Mouse (Mus musculus): Measurements from ENCODE around the gene Asap2. TPM values are rescaled to one million over a fixed set of nuclear protein-coding genes. Genes with fewer than 3 reads are reported as not detected.

Gene Asap2
- polyA plus RNA-seq, 1 experiment from 2014 or later, result 7.6 TPM

DNA sequence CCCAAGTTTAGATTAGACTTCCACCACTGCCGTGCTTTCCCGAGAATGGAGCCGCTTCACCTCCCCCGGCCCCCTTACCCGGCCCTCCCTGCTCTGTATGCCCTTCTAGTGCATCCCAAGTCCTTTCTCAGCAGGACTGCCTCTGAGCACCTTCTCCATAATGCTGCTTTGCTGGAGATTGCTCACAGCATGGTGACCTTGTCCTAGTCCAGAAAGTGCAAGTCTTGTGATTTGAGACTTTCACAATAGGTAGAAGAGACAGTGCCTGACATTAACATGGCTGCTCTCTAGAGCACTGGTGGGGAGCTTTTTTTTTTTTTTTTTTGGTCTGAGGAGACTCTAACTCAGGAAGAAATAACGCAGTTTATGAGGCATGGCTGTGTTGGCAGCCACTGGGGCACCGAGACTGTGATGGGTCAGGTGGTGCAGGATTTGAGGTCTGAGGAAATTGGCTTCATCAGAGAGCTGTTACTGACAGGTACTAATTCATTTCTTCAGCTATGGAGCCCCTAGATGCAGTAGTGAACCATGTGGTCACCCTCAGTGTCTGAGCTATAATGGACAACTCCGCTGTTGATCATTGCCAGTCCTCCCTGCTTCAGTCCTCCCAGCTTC lies 224.4 kb downstream of the Asap2 start:
- H3K4me3 ChIP-seq (ENCODE audit: control insufficient read depth in 1 of 2, insufficient read depth in 1 of 2, low read depth in 1 of 2, low read length in 2 of 2), result no peak overlapping the region
- no peaks in the 10 kb centered on the region; a peak in 1 of 4 replicates for H3K4me1 ChIP-seq (ENCODE audit: control insufficient read depth in 2 of 2, insufficient read depth in 2 of 2, low read length in 2 of 2)
- no peaks in the 10 kb centered on the region for H3K9me3 ChIP-seq (ENCODE audit: control insufficient read depth, low read length)
- no peak overlapping the region for H3K9ac ChIP-seq (ENCODE audit: low read length)
- no peak for ATAC-seq (ENCODE audit: insufficient number of reproducible peaks, insufficient read depth, low FRiP score, low read depth)
- H3K36me3 ChIP-seq (ENCODE audit: control insufficient read depth, insufficient read depth, low read length), result peaks cover 42% of the 10 kb centered on the region
- WGBS, result 84% methylated on average over 8 of the region's 8 CpGs
- no peak overlapping the region for H3K27ac ChIP-seq (replicated peaks in 1 of 2; ENCODE audit: control insufficient read depth in 1 of 2, insufficient read depth in 1 of 2, low read depth in 2 of 2, low read length in 2 of 2)
- H3K4me2 ChIP-seq (ENCODE audit: low read length), result no peak overlapping the region
- no peaks in the 10 kb centered on the region for H3K27me3 ChIP-seq (ENCODE audit: control insufficient read depth, insufficient read depth, low read length)

DNA sequence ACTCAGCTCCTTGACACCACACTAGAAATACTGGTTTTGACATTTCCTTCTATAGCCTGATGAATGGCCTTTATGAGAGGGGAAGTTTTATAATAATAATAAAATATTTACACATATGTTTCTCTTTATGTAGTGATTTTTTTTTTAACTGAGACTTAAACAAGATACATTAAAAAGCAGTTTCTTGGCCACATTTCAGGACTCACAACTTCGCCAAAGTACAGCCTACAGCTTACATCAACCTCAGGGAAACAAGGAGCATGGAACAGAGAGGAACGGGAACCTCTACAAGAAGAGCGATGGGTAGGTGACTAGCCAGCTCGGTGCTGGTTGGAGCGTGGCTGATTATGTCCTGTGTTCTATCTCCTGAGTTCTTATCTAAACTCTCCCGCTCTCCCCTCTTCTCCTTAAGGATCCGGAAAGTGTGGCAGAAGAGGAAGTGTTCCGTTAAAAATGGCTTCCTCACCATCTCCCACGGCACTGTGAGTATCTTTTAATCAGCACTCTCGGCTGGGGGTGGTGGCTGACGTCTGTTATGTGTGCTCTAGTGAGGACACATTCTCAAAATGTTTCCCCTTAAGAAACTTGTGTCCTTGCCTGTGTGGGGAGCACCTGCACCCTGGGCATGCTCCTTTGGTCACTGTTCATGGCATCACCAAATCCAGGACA lies 227.7 kb downstream of the Asap2 start:
- WGBS, result 36% methylated on average over 11 of the region's 11 CpGs
- Histone ChIP-seq H3K4me3 (ENCODE audit: control insufficient read depth in 1 of 2, insufficient read depth in 1 of 2, low read depth in 1 of 2, low read length in 2 of 2) (no peak overlapping the region), H3K9ac (ENCODE audit: low read length) (no peak overlapping the region), H3K36me3 (ENCODE audit: control insufficient read depth, insufficient read depth, low read length) (peaks cover 47% of the 10 kb centered on the region), H3K4me1 (ENCODE audit: control insufficient read depth in 2 of 2, insufficient read depth in 2 of 2, low read length in 2 of 2) (no peaks in the 10 kb centered on the region; a peak in 1 of 4 replicates), H3K9me3 (ENCODE audit: control insufficient read depth, low read length) (no peaks in the 10 kb centered on the region), H3K4me2 (ENCODE audit: low read length) (no peak overlapping the region), H3K27ac (replicated peaks in 1 of 2; ENCODE audit: control insufficient read depth in 1 of 2, insufficient read depth in 1 of 2, low read depth in 2 of 2, low read length in 2 of 2) (no peak overlapping the region), H3K27me3 (ENCODE audit: control insufficient read depth, insufficient read depth, low read length) (no peaks in the 10 kb centered on the region)
- no peak for ATAC-seq (ENCODE audit: insufficient number of reproducible peaks, insufficient read depth, low FRiP score, low read depth)

DNA sequence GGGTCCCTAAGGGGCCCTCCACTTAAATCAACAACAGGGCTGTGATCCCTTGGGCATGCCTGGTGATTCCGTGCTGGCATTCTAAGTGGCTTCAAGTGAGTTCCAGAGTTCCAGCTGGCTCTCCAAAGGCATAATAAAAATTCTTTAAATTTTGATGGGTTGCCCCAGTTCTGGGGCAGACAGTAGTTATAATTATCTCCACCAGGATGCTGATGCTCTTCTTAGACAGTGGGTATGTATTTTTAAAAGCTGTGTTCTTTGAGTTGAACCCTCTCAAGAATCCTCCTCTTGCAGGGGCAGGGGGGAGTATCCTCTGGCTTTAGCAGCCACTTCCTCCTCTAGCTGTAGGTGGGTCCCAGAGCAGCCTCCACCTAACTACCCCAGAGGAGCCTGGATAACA lies 230.3 kb downstream of the Asap2 start:
- peaks cover 48% of the 10 kb centered on the region for H3K36me3 ChIP-seq (ENCODE audit: control insufficient read depth, insufficient read depth, low read length)
- no peaks in the 10 kb centered on the region for H3K9me3 ChIP-seq (ENCODE audit: control insufficient read depth, low read length)
- WGBS, result 48% methylated on average over 1 of the region's 1 CpGs

DNA sequence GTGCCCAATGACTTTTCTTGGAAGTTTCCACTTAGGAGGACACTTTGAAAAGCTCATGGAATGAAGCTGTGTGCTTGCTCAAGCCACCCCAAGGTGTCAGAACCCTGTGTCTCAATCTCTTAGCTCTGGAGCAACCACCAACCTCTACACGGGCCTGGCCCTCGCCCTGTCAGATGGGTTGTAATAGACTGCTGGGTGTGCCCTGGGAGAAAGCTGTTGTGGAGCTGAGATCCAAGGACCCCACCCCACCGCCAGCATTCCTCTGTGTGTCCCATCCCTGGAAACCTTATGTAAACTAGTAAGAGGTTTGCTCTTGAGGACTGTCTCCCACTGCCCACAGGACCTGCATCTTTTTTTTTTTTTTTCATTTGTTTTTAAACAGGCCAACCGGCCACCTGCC lies 233.7 kb downstream of the Asap2 start:
- Histone ChIP-seq H3K27me3 (ENCODE audit: control insufficient read depth, insufficient read depth, low read length) (no peaks in the 10 kb centered on the region), H3K36me3 (ENCODE audit: control insufficient read depth, insufficient read depth, low read length) (peaks cover 31% of the 10 kb centered on the region; the same call in 1 of the 2 replicates), H3K4me1 (ENCODE audit: control insufficient read depth in 2 of 2, insufficient read depth in 2 of 2, low read length in 2 of 2) (peaks cover 16 to 23% of the 10 kb centered on the region in 2 experiments), H3K4me2 (ENCODE audit: low read length) (no peak overlapping the region), H3K4me3 (ENCODE audit: control insufficient read depth in 1 of 2, insufficient read depth in 1 of 2, low read depth in 1 of 2, low read length in 2 of 2) (no peak overlapping the region), H3K9me3 (ENCODE audit: control insufficient read depth, low read length) (no peaks in the 10 kb centered on the region), H3K9ac (ENCODE audit: low read length) (no peak overlapping the region), H3K27ac (replicated peaks in 1 of 2; ENCODE audit: control insufficient read depth in 1 of 2, insufficient read depth in 1 of 2, low read depth in 2 of 2, low read length in 2 of 2) (no peak overlapping the region)
- WGBS, result 83% methylated on average over 4 of the region's 4 CpGs
- no peak for ATAC-seq (ENCODE audit: insufficient number of reproducible peaks, insufficient read depth, low FRiP score, low read depth)

More for the DNA sequence above, 230.3 kb downstream of the Asap2 start:
- no peak overlapping the region for H3K4me2 ChIP-seq (ENCODE audit: low read length)
- no peak overlapping the region for H3K4me3 ChIP-seq (ENCODE audit: control insufficient read depth in 1 of 2, insufficient read depth in 1 of 2, low read depth in 1 of 2, low read length in 2 of 2)
- no peak overlapping the region for H3K27ac ChIP-seq (replicated peaks in 1 of 2; ENCODE audit: control insufficient read depth in 1 of 2, insufficient read depth in 1 of 2, low read depth in 2 of 2, low read length in 2 of 2)
- no peak for ATAC-seq (ENCODE audit: insufficient number of reproducible peaks, insufficient read depth, low FRiP score, low read depth)
- H3K27me3 ChIP-seq (ENCODE audit: control insufficient read depth, insufficient read depth, low read length), result no peaks in the 10 kb centered on the region
- H3K9ac ChIP-seq (ENCODE audit: low read length), result no peak overlapping the region
- H3K4me1 ChIP-seq (ENCODE audit: control insufficient read depth in 2 of 2, insufficient read depth in 2 of 2, low read length in 2 of 2), result peaks cover 0 to 2% of the 10 kb centered on the region in 2 experiments; a peak in 1 of 4 replicates

DNA sequence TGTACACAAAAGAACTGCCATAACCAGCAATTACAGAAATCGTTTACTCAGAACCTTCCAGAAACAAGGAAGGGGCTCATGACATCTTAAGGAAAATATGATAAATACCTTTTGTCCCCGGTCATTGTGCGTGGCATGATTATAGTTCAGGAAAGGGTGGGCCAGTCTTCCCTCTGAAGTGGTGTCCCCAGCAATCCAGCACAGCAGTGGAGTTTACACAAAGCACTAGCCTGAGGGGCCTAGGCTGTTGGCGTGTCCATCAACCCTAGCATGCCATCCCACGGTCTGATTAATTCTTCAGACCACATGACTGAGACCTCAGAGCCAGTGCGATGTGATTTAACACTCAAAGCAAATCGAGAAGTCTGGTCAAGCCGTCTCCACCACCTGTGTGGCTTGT lies 235.1 kb downstream of the Asap2 start:
- ATAC-seq (ENCODE audit: insufficient number of reproducible peaks, insufficient read depth, low FRiP score, low read depth), result no peak
- peaks cover 16 to 23% of the 10 kb centered on the region in 2 experiments for H3K4me1 ChIP-seq (ENCODE audit: control insufficient read depth in 2 of 2, insufficient read depth in 2 of 2, low read length in 2 of 2)
- H3K4me3 ChIP-seq (ENCODE audit: control insufficient read depth in 1 of 2, insufficient read depth in 1 of 2, low read depth in 1 of 2, low read length in 2 of 2), result no peak overlapping the region
- WGBS, result 75% methylated on average over 8 of the region's 8 CpGs
- H3K9me3 ChIP-seq (ENCODE audit: control insufficient read depth, low read length), result no peaks in the 10 kb centered on the region
- no peaks in the 10 kb centered on the region for H3K27me3 ChIP-seq (ENCODE audit: control insufficient read depth, insufficient read depth, low read length)
- no peak overlapping the region for H3K9ac ChIP-seq (ENCODE audit: low read length)
- H3K36me3 ChIP-seq (ENCODE audit: control insufficient read depth, insufficient read depth, low read length), result peaks cover 32% of the 10 kb centered on the region
- no peak overlapping the region for H3K4me2 ChIP-seq (ENCODE audit: low read length)
- H3K27ac ChIP-seq (replicated peaks in 1 of 2; ENCODE audit: control insufficient read depth in 1 of 2, insufficient read depth in 1 of 2, low read depth in 2 of 2, low read length in 2 of 2), result no peak overlapping the region

DNA sequence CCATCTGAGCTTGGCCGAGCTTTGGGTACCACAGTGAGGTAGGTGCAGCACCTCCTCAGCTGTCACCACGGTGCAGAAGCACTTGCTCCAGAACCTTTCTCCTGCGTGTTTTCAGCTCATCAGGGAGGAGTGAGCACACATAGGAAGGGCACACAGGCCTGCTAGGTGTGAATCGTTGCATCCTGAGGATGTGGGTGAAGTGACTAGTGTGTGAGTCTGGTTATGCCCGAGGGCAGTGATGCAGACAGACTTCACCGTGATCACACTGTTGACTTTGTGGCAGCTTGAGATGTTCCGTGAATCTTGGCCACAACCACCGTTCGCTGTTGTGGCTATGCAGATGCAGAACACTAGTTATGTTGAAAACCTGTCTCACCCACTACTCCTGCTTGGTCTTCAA lies 236.1 kb downstream of the Asap2 start:
- 76% methylated on average over 9 of the region's 9 CpGs for WGBS
- no peaks in the 10 kb centered on the region for H3K9me3 ChIP-seq (ENCODE audit: control insufficient read depth, low read length)
- ATAC-seq (ENCODE audit: insufficient number of reproducible peaks, insufficient read depth, low FRiP score, low read depth), result no peak
- no peak overlapping the region; the same call in 1 of the 2 replicates for H3K9ac ChIP-seq (ENCODE audit: low read length)
- no peak overlapping the region for H3K4me3 ChIP-seq (ENCODE audit: control insufficient read depth in 1 of 2, insufficient read depth in 1 of 2, low read depth in 1 of 2, low read length in 2 of 2)
- no peaks in the 10 kb centered on the region for H3K27me3 ChIP-seq (ENCODE audit: control insufficient read depth, insufficient read depth, low read length)
- peaks cover 34% of the 10 kb centered on the region for H3K36me3 ChIP-seq (ENCODE audit: control insufficient read depth, insufficient read depth, low read length)
- H3K4me2 ChIP-seq (ENCODE audit: low read length), result no peak overlapping the region
- peak overlapping the region in 1 of 2 experiments; percentile 61; a peak in 1 of 4 replicates for H3K27ac ChIP-seq (replicated peaks in 1 of 2; ENCODE audit: control insufficient read depth in 1 of 2, insufficient read depth in 1 of 2, low read depth in 2 of 2, low read length in 2 of 2)
- peaks cover 16 to 23% of the 10 kb centered on the region in 2 experiments for H3K4me1 ChIP-seq (ENCODE audit: control insufficient read depth in 2 of 2, insufficient read depth in 2 of 2, low read length in 2 of 2)

DNA sequence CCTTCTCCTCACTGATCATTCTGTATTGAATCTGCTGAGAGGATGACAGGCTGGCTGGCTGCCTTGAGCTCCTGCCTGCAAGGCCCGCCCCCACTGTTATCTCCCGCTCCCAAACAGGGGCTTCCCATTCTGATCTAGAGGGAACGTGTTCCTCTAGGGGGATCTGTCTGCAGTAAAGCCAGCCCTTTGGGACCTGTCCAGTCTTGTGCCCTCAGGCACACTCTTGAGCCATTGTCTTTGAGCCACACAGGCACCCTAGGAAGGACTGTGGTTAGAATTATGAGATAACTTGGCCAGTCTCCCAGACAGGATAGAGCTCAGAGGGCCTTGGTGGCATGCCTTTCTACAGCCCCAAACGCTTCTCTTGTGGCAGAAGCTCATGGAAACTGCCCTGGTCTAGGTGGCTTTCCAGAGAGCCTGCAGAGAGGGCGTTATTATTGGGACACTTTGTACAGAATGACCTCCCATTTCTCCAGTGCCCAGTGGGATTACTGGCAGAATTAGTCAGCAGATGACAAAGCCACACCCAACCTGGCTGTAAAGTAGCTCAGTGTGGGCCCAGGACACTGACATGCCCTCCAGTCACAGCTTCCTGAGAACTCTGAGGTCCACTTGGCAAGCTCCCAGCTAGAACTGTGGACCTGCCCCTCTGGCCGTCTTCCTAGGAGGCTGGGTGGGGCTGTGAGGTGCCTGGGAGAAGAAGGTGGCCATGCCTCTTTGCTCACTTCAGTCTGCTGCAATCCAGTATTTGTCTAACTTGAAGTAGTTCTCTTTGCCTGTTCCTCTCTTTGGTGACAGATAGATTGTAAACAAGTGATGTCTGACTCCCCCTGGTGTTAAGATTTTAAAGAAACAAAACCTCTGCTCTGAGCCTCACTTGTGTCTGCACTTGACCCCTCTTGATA lies 237.1 kb downstream of the Asap2 start:
- Histone ChIP-seq H3K4me1 (ENCODE audit: control insufficient read depth in 2 of 2, insufficient read depth in 2 of 2, low read length in 2 of 2) (peaks cover 16 to 23% of the 10 kb centered on the region in 2 experiments), H3K27ac (replicated peaks in 1 of 2; ENCODE audit: control insufficient read depth in 1 of 2, insufficient read depth in 1 of 2, low read depth in 2 of 2, low read length in 2 of 2) (peak overlapping the region; percentile 33 to 61), H3K9ac (ENCODE audit: low read length) (no peak overlapping the region; the same call in 1 of the 2 replicates), H3K27me3 (ENCODE audit: control insufficient read depth, insufficient read depth, low read length) (no peaks in the 10 kb centered on the region), H3K9me3 (ENCODE audit: control insufficient read depth, low read length) (no peaks in the 10 kb centered on the region), H3K36me3 (ENCODE audit: control insufficient read depth, insufficient read depth, low read length) (peaks cover 35% of the 10 kb centered on the region), H3K4me2 (ENCODE audit: low read length) (no peak overlapping the region), H3K4me3 (ENCODE audit: control insufficient read depth in 1 of 2, insufficient read depth in 1 of 2, low read depth in 1 of 2, low read length in 2 of 2) (no peak overlapping the region)
- WGBS, result 15% methylated on average over 6 of the region's 6 CpGs
- ATAC-seq (ENCODE audit: insufficient number of reproducible peaks, insufficient read depth, low FRiP score, low read depth), result peak; percentile 70

All from heart, embryonic 14.5 days (tissue).